Mouse (Mus musculus) liver, embryonic 14.5 days (tissue): ENCODE results near the gene Rnf149.

Experiments used
- CTCF ChIP-seq: IDR thresholded peaks from 2 replicates; pipeline ENCODE4 v1.5.1; 2016; ENCODE audit warnings: antibody characterized with exemption, low read depth, control low read depth
- EP300 ChIP-seq: IDR thresholded peaks from 2 replicates; pipeline ENCODE4 v1.6.1; 2016; ENCODE audit warnings: antibody characterized with exemption, low read depth

DNA sequence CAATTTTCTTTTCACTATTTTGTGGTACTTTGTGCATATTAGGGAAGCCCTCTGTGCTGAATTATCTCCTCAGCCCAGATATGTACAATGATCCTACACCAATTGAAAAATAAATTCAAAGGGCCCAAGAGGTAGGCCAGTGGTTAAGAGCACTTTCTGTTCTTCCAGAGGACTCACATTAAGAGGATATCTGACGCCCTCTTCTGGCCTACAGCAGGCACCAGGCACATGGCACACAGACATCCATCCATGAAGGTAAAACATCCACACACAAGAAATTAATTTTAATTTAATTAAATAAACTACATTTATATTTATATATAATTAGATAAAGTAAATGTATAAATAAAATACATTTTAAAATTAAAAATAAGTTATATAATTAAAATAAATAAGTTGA is 72.9 kb downstream of the Rnf149 start:
- TF ChIP-seq EP300 (no peak), CTCF (peak; percentile 54)
